Mouse (Mus musculus) liver, embryonic 11.5 days (tissue): ENCODE measurements around the gene Zfp866. TPM values are rescaled to one million over a fixed set of nuclear protein-coding genes. Genes with fewer than 3 reads are reported as not detected.

Experiments
- ATAC-seq: fragments of 200-750 bp; cut with Nextera tagmentation; replicated peaks from 2 replicates; pipeline ENCODE4 v1.8.0; 2017; ENCODE audit warnings: moderate number of reproducible peaks, mild to moderate bottlenecking, moderate TSS enrichment, moderate library complexity; ENCODE audit not compliant: low FRiP score
- DNase-seq: peaks from one replicate; pipeline ENCODE4 v3.0.0-alpha.2; 2017; ENCODE audit warnings: low spot score
- H3K27ac ChIP-seq: fragments of 300-500 bp; sonication (generic); 2 replicates; pipeline ENCODE4 v1.5.1; 2014; ENCODE audit warnings: mild to moderate bottlenecking, low read depth, low read length, control low read depth
- H3K27me3 ChIP-seq: fragments of 300-500 bp; sonication (generic); replicated peaks from 2 replicates; pipeline ENCODE4 v1.6.1; 2014; ENCODE audit warnings: low read length, mixed read lengths; ENCODE audit not compliant: control insufficient read depth, insufficient read depth
- H3K36me3 ChIP-seq: fragments of 300-500 bp; sonication (generic); 2 replicates; pipeline ENCODE4 v1.6.1; 2014; ENCODE audit warnings: mild to moderate bottlenecking, low read length, moderate library complexity, mixed read lengths; ENCODE audit not compliant: control insufficient read depth, insufficient read depth
- H3K4me1 ChIP-seq: fragments of 300-500 bp; sonication (generic); replicated peaks from 2 replicates; pipeline ENCODE4 v1.6.1; 2014; ENCODE audit warnings: low read length, mixed read lengths; ENCODE audit not compliant: control insufficient read depth, insufficient read depth
- H3K4me2 ChIP-seq: fragments of 300-500 bp; sonication (generic); 2 replicates; pipeline ENCODE4 v1.6.1; 2014; ENCODE audit warnings: mild to moderate bottlenecking, control low read depth, moderate library complexity
- H3K4me3 ChIP-seq: fragments of 300-500 bp; sonication (generic); 2 replicates; pipeline ENCODE4 v1.5.1; 2014; ENCODE audit warnings: low read depth, low read length, control low read depth
- H3K9ac ChIP-seq: fragments of 300-500 bp; sonication (generic); 2 replicates; pipeline ENCODE4 v1.6.1; 2014; ENCODE audit warnings: low read depth, low read length, control low read depth
- H3K9me3 ChIP-seq: fragments of 300-500 bp; sonication (generic); 2 replicates; pipeline ENCODE4 v1.6.1; 2016; ENCODE audit warnings: low read length, inconsistent platforms, mixed read lengths; ENCODE audit not compliant: control insufficient read depth
- WGBS: fragments of 180-500 bp; shearing (Covaris S2); extraction: QIAGEN DNeasy Blood & Tissue Kit; methylation state at CpG from one replicate; pipeline ENCODE4 v1.1.7; 2014; 5-methylcytosine and 5-hydroxymethylcytosine counted together
- polyA plus RNA-seq: library from polyadenylated mRNA; unstranded; fragments of >200 nt; fragmentation: Nextera tagmentation; extraction: Ambion mirVana; gene quantifications from 2 replicates; pipeline ENCODE4 v1.2.1, GENCODE M21; 2014

Zfp866 gene
- polyA plus RNA-seq, 1 experiment from 2014 or later, result 21.7 TPM

- no peaks in the 10 kb centered on the region for H3K27me3 ChIP-seq
- no peaks in the 10 kb centered on the region for H3K9me3 ChIP-seq
- H3K36me3 ChIP-seq, result peaks cover 6% of the 10 kb centered on the region; the same call in 1 of the 2 replicates
- peak; percentile 17 for ATAC-seq
- H3K4me2 ChIP-seq, result peak overlapping the region; percentile 72
- 43% methylated on average over 5 of the region's 5 CpGs for whole genome bisulfite sequencing
- DNase-seq, result no peak
- H3K4me1 ChIP-seq, result peaks cover 7% of the 10 kb centered on the region
- H3K9ac ChIP-seq, result no peak overlapping the region; the same call in 1 of the 2 replicates
- H3K27ac ChIP-seq, result peak overlapping the region; percentile 48; the same call in 1 of the 2 replicates
- H3K4me3 ChIP-seq, result peak overlapping the region; percentile 72
Observed at GRCm38 (mm10) chr8:69717232-69717580, 73.8 kb downstream of the Zfp866 start.

GRCm38 (mm10) chr8:69716403-69717231, 74.4 kb downstream of the Zfp866 start:
- no peaks in the 10 kb centered on the region for H3K27me3 ChIP-seq
- peak overlapping the region; percentile 72 for H3K4me3 ChIP-seq
- ATAC-seq, result peak; percentile 99
- peak overlapping the region; percentile 100 for H3K27ac ChIP-seq
- H3K4me1 ChIP-seq, result peaks cover 7% of the 10 kb centered on the region
- H3K4me2 ChIP-seq, result peak overlapping the region; percentile 72
- peak overlapping the region; percentile 99 for H3K9ac ChIP-seq
- peaks cover 6% of the 10 kb centered on the region; the same call in 1 of the 2 replicates for H3K36me3 ChIP-seq
- H3K9me3 ChIP-seq, result no peaks in the 10 kb centered on the region
- under 1% methylated on average over 52 of the region's 52 CpGs for WGBS
- peak; percentile 87 for DNase-seq

- WGBS, result 77% methylated on average over 6 of the region's 6 CpGs
- peaks cover 9% of the 10 kb centered on the region; the same call in 1 of the 2 replicates for H3K36me3 ChIP-seq
Observed at GRCm38 (mm10) chr8:69715366-69715765, 75.6 kb downstream of the Zfp866 start.

GRCm38 (mm10) chr8:69713516-69713915, 77.5 kb downstream of the Zfp866 start:
- ATAC-seq, result no peak
- peaks cover 7% of the 10 kb centered on the region for H3K4me1 ChIP-seq
- H3K9ac ChIP-seq, result no peak overlapping the region
- H3K27me3 ChIP-seq, result no peaks in the 10 kb centered on the region
- 75% methylated on average over 8 of the region's 8 CpGs for WGBS
- no peak for DNase-seq
- H3K4me3 ChIP-seq, result no peak overlapping the region
- H3K4me2 ChIP-seq, result no peak overlapping the region
- no peak overlapping the region for H3K27ac ChIP-seq
- peaks cover 22% of the 10 kb centered on the region for H3K36me3 ChIP-seq
- H3K9me3 ChIP-seq, result no peaks in the 10 kb centered on the region

More at GRCm38 (mm10) chr8:69715366-69715765, 75.6 kb downstream of the Zfp866 start:
- peak overlapping the region; percentile 72 for H3K4me2 ChIP-seq
- no peak overlapping the region for H3K4me3 ChIP-seq
- H3K9me3 ChIP-seq, result no peaks in the 10 kb centered on the region
- peaks cover 7% of the 10 kb centered on the region for H3K4me1 ChIP-seq
- no peak overlapping the region for H3K9ac ChIP-seq
- no peak overlapping the region for H3K27ac ChIP-seq
- no peaks in the 10 kb centered on the region for H3K27me3 ChIP-seq
- no peak for DNase-seq
- ATAC-seq, result no peak

Other genes with a start within 250 kb of the Zfp866 start
- gene Zfp868, start 165.6 kb downstream of the Zfp866 start, polyA plus RNA-seq, result 13.9 and 17.2 TPM in 2 replicates
- gene Zfp964, start 136.7 kb downstream of the Zfp866 start, polyA plus RNA-seq, result 0.77 and 0.92 TPM in 2 replicates
- gene Zfp869, start 80.5 kb downstream of the Zfp866 start, polyA plus RNA-seq, result 23.5 and 26.6 TPM in 2 replicates
- 3.8 and 4.1 TPM in 2 replicates for gene Zfp963, start 41.2 kb downstream of the Zfp866 start, polyA plus RNA-seq
- gene Gm20422, start 16.3 kb downstream of the Zfp866 start, polyA plus RNA-seq, result 0.57 and 0.70 TPM in 2 replicates
- gene Atp13a1, start within 50 bp of the Zfp866 start, polyA plus RNA-seq, result 53.4 and 54.2 TPM in 2 replicates
- gene Gmip, start 17.5 kb upstream of the Zfp866 start, polyA plus RNA-seq, result 9.5 and 10.9 TPM in 2 replicates
- gene Lpar2, start 31.3 kb upstream of the Zfp866 start, polyA plus RNA-seq, result 0.44 and 0.49 TPM in 2 replicates
- gene Pbx4, start 41.3 kb upstream of the Zfp866 start, polyA plus RNA-seq, result 5.6 and 6.3 TPM in 2 replicates
- 0.48 and 0.56 TPM in 2 replicates for gene Cilp2, start 96.5 kb upstream of the Zfp866 start, polyA plus RNA-seq
- gene Tssk6, start 111.0 kb upstream of the Zfp866 start, polyA plus RNA-seq, result 4.5 and 5.2 TPM in 2 replicates
- gene Ndufa13, start 111.4 kb upstream of the Zfp866 start, polyA plus RNA-seq, result 145 and 159 TPM in 2 replicates
- 1.7 and 1.9 TPM in 2 replicates for gene Yjefn3, start 111.5 kb upstream of the Zfp866 start, polyA plus RNA-seq
- gene Gatad2a, start 205.2 kb upstream of the Zfp866 start, polyA plus RNA-seq, result 72.6 and 75.3 TPM in 2 replicates